20 mouse cellular contexts compared by ENCODE assay signal in genomic region chr2:33357250-33357838, GRCm38 (mm10). TPM values are rescaled to one million over a fixed set of nuclear protein-coding genes. Genes with fewer than 3 reads are reported as not detected.
DNase-seq lines count a peak whose midpoint lies in the region; ATAC-seq lines count a peak whose summit lies in the region.
"Had no signal": no experiment of that assay in that cellular context is flagged by ENCODE, and none has a peak within 500 bp of the region (broad histone marks: within the 10 kb centered on the region; RNA-seq: fewer than 3 reads in every experiment).

No protein-coding gene starts in this region.

- 84% methylated on average over 7 of the region's 7 CpGs for WGBS in forebrain, embryonic 15.5 days
- 89% methylated on average over 7 of the region's 7 CpGs for WGBS in forebrain, embryonic 12.5 days
- 74% methylated on average over 7 of the region's 7 CpGs for WGBS in lung, embryonic 15.5 days

- H3K4me2 ChIP-seq in forebrain, embryonic 15.5 days (replicated peaks): no peak overlapping the region
- no peak overlapping the region for H3K4me2 ChIP-seq in forebrain, embryonic 12.5 days
- no peak overlapping the region for H3K4me2 ChIP-seq in lung, embryonic 15.5 days
- H3K4me2 ChIP-seq: forebrain, embryonic 13.5 days had no signal

- no peak for ATAC-seq in forebrain, embryonic 15.5 days (replicated peaks)
- ATAC-seq in forebrain, embryonic 12.5 days (ENCODE audit: low FRiP score): no peak
- no peak for ATAC-seq in lung, embryonic 15.5 days (ENCODE audit: borderline replicate concordance, extremely low read depth, low FRiP score, low TSS enrichment)
- ATAC-seq: forebrain, embryonic 13.5 days; hindbrain, postnatal 0 days; liver, postnatal 0 days had no signal

- peaks cover 42% of the 10 kb centered on the region for H3K4me1 ChIP-seq in forebrain, embryonic 15.5 days
- H3K4me1 ChIP-seq in forebrain, embryonic 12.5 days: peaks cover 15% of the 10 kb centered on the region
- H3K4me1 ChIP-seq in lung, embryonic 15.5 days: 0 out of 2 replicates have a peak, but pooled peaks cover 6% of the 10 kb centered on the region
- H3K4me1 ChIP-seq: embryonic facial prominence, embryonic 10.5 days had no signal

- no peak overlapping the region for H3K4me3 ChIP-seq in forebrain, embryonic 15.5 days
- H3K4me3 ChIP-seq in forebrain, embryonic 12.5 days (replicated peaks): no peak overlapping the region
- H3K4me3 ChIP-seq in lung, embryonic 15.5 days: no peak overlapping the region
- H3K4me3 ChIP-seq: embryonic facial prominence, embryonic 10.5 days; forebrain, embryonic 13.5 days; heart, embryonic 10.5 days; hindbrain, embryonic 10.5 days; limb, embryonic 10.5 days had no signal

- intact Hi-C loops in left cerebral cortex, postnatal 25 days (cut with DNase I): no loop called here

- H3K9ac ChIP-seq in forebrain, embryonic 15.5 days (replicated peaks): no peak overlapping the region
- no peak overlapping the region for H3K9ac ChIP-seq in forebrain, embryonic 12.5 days
- no peak overlapping the region for H3K9ac ChIP-seq in lung, embryonic 15.5 days
- H3K9ac ChIP-seq: forebrain, embryonic 13.5 days; liver, postnatal 0 days had no signal

- no peaks in the 10 kb centered on the region for H3K9me3 ChIP-seq in forebrain, embryonic 15.5 days
- no peaks in the 10 kb centered on the region for H3K9me3 ChIP-seq in forebrain, embryonic 12.5 days
- H3K9me3 ChIP-seq in lung, embryonic 15.5 days: no peaks in the 10 kb centered on the region
- H3K9me3 ChIP-seq: embryonic facial prominence, embryonic 10.5 days; forebrain, embryonic 13.5 days; heart, embryonic 10.5 days; hindbrain, embryonic 10.5 days; limb, embryonic 10.5 days had no signal

- DNase-seq in lung, postnatal 14 days: no peak
- DNase-seq in 3T3-L1 (ENCODE audit: low read depth, low spot score) (peak; percentile 52), NIH3T3 (ENCODE audit: low read depth) (peak; percentile 36)
- DNase-seq in heart, adult 18-20 months: no peak
- DNase-seq in left cerebral cortex, postnatal 25 days (ENCODE audit: low spot score in 2 of 2): no peak
- DNase-seq: cerebellum, adult 9-10 months; gastrocnemius, postnatal 25 days; kidney, adult 9 months; liver, postnatal 0 days; midbrain, embryonic 14.5 days; right cerebral cortex, postnatal 4 days had no signal

- H3K27me3 ChIP-seq in forebrain, embryonic 15.5 days: no peaks in the 10 kb centered on the region
- H3K27me3 ChIP-seq in forebrain, embryonic 12.5 days: no peaks in the 10 kb centered on the region
- H3K27me3 ChIP-seq in lung, embryonic 15.5 days: no peaks in the 10 kb centered on the region
- H3K27me3 ChIP-seq: forebrain, embryonic 13.5 days had no signal

- H3K36me3 ChIP-seq in forebrain, embryonic 15.5 days: peaks cover 6% of the 10 kb centered on the region; the same call in 1 of the 2 replicates
- 0 out of 2 replicates have a peak, but pooled peaks cover 2% of the 10 kb centered on the region for H3K36me3 ChIP-seq in forebrain, embryonic 12.5 days (replicated peaks)
- H3K36me3 ChIP-seq in lung, embryonic 15.5 days: no peaks in the 10 kb centered on the region
- H3K36me3 ChIP-seq: embryonic facial prominence, embryonic 10.5 days; heart, embryonic 10.5 days; limb, embryonic 10.5 days had no signal

- 0 out of 2 replicates have a peak overlapping the region, but pooled peaks have one; percentile 77 for H3K27ac ChIP-seq in forebrain, embryonic 15.5 days (replicated peaks)
- H3K27ac ChIP-seq in forebrain, embryonic 12.5 days: no peak overlapping the region
- H3K27ac ChIP-seq in lung, embryonic 15.5 days: 0 out of 2 replicates have a peak overlapping the region, but pooled peaks have one; percentile 5
- H3K27ac ChIP-seq: embryonic facial prominence, embryonic 10.5 days; heart, embryonic 10.5 days; hindbrain, embryonic 10.5 days; hindbrain, postnatal 0 days; limb, embryonic 10.5 days had no signal

RNA-seq across cellular contexts. Expression of gene Ralgps1, which starts 13.9 kb away (rescaled TPM):
- 39.1 and 40.5 TPM in 2 replicates for polyA plus RNA-seq in forebrain, embryonic 15.5 days (2015; fragmentation: Nextera tagmentation; extraction: Ambion mirVana)
- 23.8 and 28.7 TPM in 2 replicates for polyA plus RNA-seq in forebrain, embryonic 12.5 days (2016; fragmentation: Nextera tagmentation; extraction: Ambion mirVana)
- 4.0 and 4.5 TPM in 2 replicates for polyA plus RNA-seq in lung, embryonic 15.5 days (2015; fragmentation: Nextera tagmentation; extraction: Ambion mirVana)
- total RNA-seq in heart, adult 18-20 months (2021): 1 to 10 TPM; 6.6 to 7.3 TPM
- 10 to 100 TPM; 56.8 to 59.2 TPM for total RNA-seq in left cerebral cortex, postnatal 25 days (2021)

Comparison
In these comparisons a context has a peak if more than half of its experiments do, and no peak if none do; other contexts are left out.
1. DNase-seq: peak in 3T3-L1 (single experiment) and NIH3T3 (single experiment); none in lung, postnatal 14 days (single experiment), heart, adult 18-20 months (0 of 2) and left cerebral cortex, postnatal 25 days (0 of 2).